Mouse (Mus musculus): ENCODE results near the gene Serpinh1. TPM values are rescaled to one million over a fixed set of nuclear protein-coding genes. Genes with fewer than 3 reads are reported as not detected.

Gene Serpinh1
- polyA plus RNA-seq, 1 experiment from 2014 or later: 1,939 TPM

Other genes starting within 250 kb of the Serpinh1 start
- 15.7 and 16.4 TPM in 2 replicates for gene Uvrag, start 212.1 kb downstream of the Serpinh1 start, polyA plus RNA-seq (2015; fragmentation: Nextera tagmentation; extraction: Ambion mirVana)
- gene Dgat2, start 170.5 kb downstream of the Serpinh1 start, polyA plus RNA-seq (2015; fragmentation: Nextera tagmentation; extraction: Ambion mirVana): 15.0 and 15.8 TPM in 2 replicates
- gene Mogat2, start 114.6 kb downstream of the Serpinh1 start, polyA plus RNA-seq (2015; fragmentation: Nextera tagmentation; extraction: Ambion mirVana): 5.8 and 7.1 TPM in 2 replicates
- 4.4 TPM in 2 replicates for gene Map6, start 85.8 kb downstream of the Serpinh1 start, polyA plus RNA-seq (2015; fragmentation: Nextera tagmentation; extraction: Ambion mirVana)
- gene Gdpd5, start 28.2 kb upstream of the Serpinh1 start, polyA plus RNA-seq (2015; fragmentation: Nextera tagmentation; extraction: Ambion mirVana): 14.0 and 14.5 TPM in 2 replicates
- gene Klhl35, start 112.8 kb upstream of the Serpinh1 start, polyA plus RNA-seq (2015; fragmentation: Nextera tagmentation; extraction: Ambion mirVana): 0.84 and 0.87 TPM in 2 replicates
- gene Rps3, start 130.5 kb upstream of the Serpinh1 start, polyA plus RNA-seq (2015; fragmentation: Nextera tagmentation; extraction: Ambion mirVana): 767 and 820 TPM in 2 replicates
- 6.1 and 6.8 TPM in 2 replicates for gene Arrb1, start 182.2 kb upstream of the Serpinh1 start, polyA plus RNA-seq (2015; fragmentation: Nextera tagmentation; extraction: Ambion mirVana)